Mouse (Mus musculus): ENCODE results near the gene Phf21b.

GRCm38 (mm10) chr15:84820811-84821210, 35.0 kb downstream of the Phf21b start:
- TF ChIP-seq POLR2A (IDR thresholded peaks at IDR 0.05; ENCODE audit: borderline replicate concordance, low read depth, low read length) (no peak), CTCF (IDR thresholded peaks at IDR 0.05; ENCODE audit: low read depth, low read length) (no peak)

All from bone marrow macrophage, adult 2 months (primary cell).